Mouse (Mus musculus) lung, postnatal 0 days (tissue): Measurements from ENCODE around the gene Rpl3l. TPM values are rescaled to one million over a fixed set of nuclear protein-coding genes. Genes with fewer than 3 reads are reported as not detected.
A peak's percentile ranks its signal among the peaks of the same experiment; 100 is the strongest.

Source experiments
- ATAC-seq: fragments of 200-750 bp; cut with Nextera tagmentation; 2 replicates; pipeline ENCODE4 v1.8.0; 2017; ENCODE audit warnings: moderate library complexity
- DNase-seq: peaks from one replicate; pipeline ENCODE4 v3.0.0-alpha.2; 2016; ENCODE audit warnings: low spot score
- H3K27ac ChIP-seq: fragments of 300-500 bp; sonication (generic); 2 replicates; pipeline ENCODE4 v1.5.1; 2014; ENCODE audit warnings: antibody characterized with exemption, mild to moderate bottlenecking, low read length, mixed read lengths
- H3K27me3 ChIP-seq: fragments of 300-500 bp; sonication (generic); replicated peaks from 2 replicates; pipeline ENCODE4 v1.6.1; 2014; ENCODE audit warnings: low read length, mixed read lengths; ENCODE audit not compliant: insufficient read depth
- H3K36me3 ChIP-seq: fragments of 300-500 bp; sonication (generic); 2 replicates; pipeline ENCODE4 v1.6.1; 2014; ENCODE audit warnings: low read length, mixed read lengths; ENCODE audit not compliant: insufficient read depth
- H3K4me1 ChIP-seq: fragments of 300-500 bp; sonication (generic); 2 replicates; pipeline ENCODE4 v1.6.1; 2014; ENCODE audit warnings: antibody characterized with exemption, low read depth, low read length, mixed read lengths; ENCODE audit not compliant: insufficient read depth
- H3K4me2 ChIP-seq: fragments of 300-500 bp; sonication (generic); replicated peaks from 2 replicates; pipeline ENCODE4 v1.6.1; 2014; ENCODE audit warnings: low read depth, mild to moderate bottlenecking, low read length, moderate library complexity, mixed read lengths
- H3K4me3 ChIP-seq: fragments of 300-500 bp; sonication (generic); 2 replicates; pipeline ENCODE4 v1.5.1; 2014; ENCODE audit warnings: low read depth, low read length
- H3K9ac ChIP-seq: fragments of 300-500 bp; sonication (generic); replicated peaks from 2 replicates; pipeline ENCODE4 v1.6.1; 2014; ENCODE audit warnings: low read depth, mild to moderate bottlenecking
- H3K9me3 ChIP-seq: fragments of 300-500 bp; sonication (generic); 2 replicates; pipeline ENCODE4 v1.6.1; 2016; ENCODE audit warnings: low read length, mixed read lengths
- CTCF ChIP-seq: IDR thresholded peaks from 2 replicates; pipeline ENCODE4 v1.5.1; 2016; ENCODE audit warnings: antibody characterized with exemption, mild to moderate bottlenecking
- EP300 ChIP-seq: IDR thresholded peaks from 2 replicates; pipeline ENCODE4 v1.6.1; 2016; ENCODE audit warnings: antibody characterized with exemption, mild to moderate bottlenecking, control low read depth
- WGBS: fragments of 180-500 bp; shearing (Covaris S2); extraction: QIAGEN DNeasy Blood & Tissue Kit; methylation state at CpG from one replicate; pipeline ENCODE4 v1.1.7; 2014; 5-methylcytosine and 5-hydroxymethylcytosine counted together
- polyA plus RNA-seq: library from polyadenylated mRNA; unstranded; fragments of >200 nt; fragmentation: Nextera tagmentation; extraction: Ambion mirVana; gene quantifications from 2 replicates; pipeline ENCODE4 v1.2.1, GENCODE M21; 2015

The Rpl3l gene
- polyA plus RNA-seq, 1 experiment from 2014 or later, result 0.19 TPM

DNA sequence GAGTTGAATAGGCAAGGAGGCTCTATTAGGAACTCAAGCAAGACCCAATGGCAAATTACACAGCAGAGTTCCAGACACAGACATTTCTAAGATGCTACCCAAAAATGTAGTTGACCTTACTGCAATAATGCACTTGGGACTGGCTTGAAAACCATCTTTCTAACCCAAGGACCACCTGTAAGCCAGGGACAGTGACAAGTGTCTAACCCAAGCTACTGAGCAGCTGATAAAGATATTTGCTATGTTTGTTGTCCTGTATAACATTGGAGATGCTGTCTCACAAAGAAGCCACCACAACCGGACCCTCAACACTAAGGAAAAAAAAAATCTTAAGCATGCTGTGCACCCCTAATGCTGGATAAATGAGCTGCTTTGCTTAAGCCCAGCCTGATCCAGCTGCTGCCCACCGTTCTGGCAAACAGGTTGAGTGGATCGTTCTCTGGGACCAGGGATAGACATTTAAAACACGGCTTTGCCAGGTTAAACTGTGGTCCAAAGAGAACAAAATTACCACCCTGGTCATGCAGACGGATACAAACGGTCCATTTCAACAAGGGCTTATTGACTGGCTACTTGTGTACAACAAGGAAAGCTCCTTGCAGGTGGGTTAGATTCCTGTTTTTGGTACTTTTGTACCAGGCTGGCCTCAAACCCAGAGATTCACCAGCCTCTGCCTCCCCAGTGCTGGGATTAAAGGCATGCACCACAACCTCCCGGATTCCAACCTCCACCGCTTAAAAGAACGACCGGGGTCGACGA, 4.3 kb upstream of the Rpl3l start:
- Histone ChIP-seq H3K4me2 (peak overlapping the region; percentile 91), H3K4me3 (peak overlapping the region; percentile 62), H3K27ac (peak overlapping the region; percentile 86), H3K9me3 (no peaks in the 10 kb centered on the region), H3K36me3 (peaks cover 11% of the 10 kb centered on the region; the same call in 1 of the 2 replicates), H3K4me1 (peaks cover 10% of the 10 kb centered on the region; the same call in 1 of the 2 replicates), H3K9ac (peak overlapping the region; percentile 92), H3K27me3 (no peaks in the 10 kb centered on the region)
- TF ChIP-seq EP300, result no peak
- TF ChIP-seq CTCF, result no peak
- 3% methylated on average over 12 of the region's 12 CpGs for WGBS
- DNase-seq (no peak), ATAC-seq (no peak)

GRCm38 (mm10) chr17:24723881-24724180, 3.8 kb upstream of the Rpl3l start:
- Histone ChIP-seq H3K9ac (peak overlapping the region; percentile 92), H3K4me3 (peak overlapping the region; percentile 62), H3K36me3 (peaks cover 11% of the 10 kb centered on the region; the same call in 1 of the 2 replicates), H3K27ac (peak overlapping the region; percentile 86), H3K4me2 (peak overlapping the region; percentile 91), H3K27me3 (no peaks in the 10 kb centered on the region), H3K9me3 (no peaks in the 10 kb centered on the region), H3K4me1 (peaks cover 9% of the 10 kb centered on the region; the same call in 1 of the 2 replicates)
- peak; percentile 25 for DNase-seq
- 0% methylated on average over 15 of the region's 15 CpGs for WGBS
- TF ChIP-seq EP300 (no peak), CTCF (no peak)
- ATAC-seq, result no peak

DNA sequence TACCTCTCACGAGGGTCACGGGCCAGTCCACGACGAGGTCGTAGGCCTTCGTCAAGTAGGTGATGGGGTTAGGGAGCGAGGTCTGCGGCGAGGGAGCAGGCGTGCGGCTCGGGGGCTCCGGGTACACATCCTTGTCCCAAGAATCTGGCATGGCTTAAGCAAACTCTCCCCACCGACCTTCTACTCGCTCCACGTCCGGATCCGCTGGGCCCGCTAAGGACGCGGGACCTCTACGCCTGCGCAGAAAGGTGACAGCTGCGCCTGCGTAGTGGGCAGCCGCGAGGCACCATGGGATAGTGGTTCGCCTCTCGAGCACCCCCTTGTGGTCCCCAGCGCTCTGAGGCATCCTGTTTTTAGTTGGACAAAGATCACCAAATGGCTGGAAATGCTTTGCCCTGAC, 3.4 kb upstream of the Rpl3l start, which contains the start of gene Ndufb10:
Gene Ndufb10, minus strand, starts transcription at position 295 of the 400 bp plus-strand sequence.
- no peaks in the 10 kb centered on the region for H3K9me3 ChIP-seq
- peak within 1 kb of the TSS; percentile 62 for H3K4me3 ChIP-seq
- H3K27me3 ChIP-seq, result no peaks in the 10 kb centered on the region
- DNase-seq (peak; percentile 97), ATAC-seq (peak; percentile 73)
- H3K9ac ChIP-seq, result peak within 1 kb of the TSS; percentile 92
- WGBS, result under 1% methylated on average over 30 of the region's 30 CpGs
- H3K4me2 ChIP-seq, result peak within 1 kb of the TSS; percentile 91
- H3K36me3 ChIP-seq, result peaks cover 11% of the 10 kb centered on the region; the same call in 1 of the 2 replicates
- H3K27ac ChIP-seq, result peak within 1 kb of the TSS; percentile 86
- TF ChIP-seq CTCF, result peak; percentile 99
- no peak for TF ChIP-seq EP300
- H3K4me1 ChIP-seq, result peaks cover 7% of the 10 kb centered on the region; the same call in 1 of the 2 replicates

DNA sequence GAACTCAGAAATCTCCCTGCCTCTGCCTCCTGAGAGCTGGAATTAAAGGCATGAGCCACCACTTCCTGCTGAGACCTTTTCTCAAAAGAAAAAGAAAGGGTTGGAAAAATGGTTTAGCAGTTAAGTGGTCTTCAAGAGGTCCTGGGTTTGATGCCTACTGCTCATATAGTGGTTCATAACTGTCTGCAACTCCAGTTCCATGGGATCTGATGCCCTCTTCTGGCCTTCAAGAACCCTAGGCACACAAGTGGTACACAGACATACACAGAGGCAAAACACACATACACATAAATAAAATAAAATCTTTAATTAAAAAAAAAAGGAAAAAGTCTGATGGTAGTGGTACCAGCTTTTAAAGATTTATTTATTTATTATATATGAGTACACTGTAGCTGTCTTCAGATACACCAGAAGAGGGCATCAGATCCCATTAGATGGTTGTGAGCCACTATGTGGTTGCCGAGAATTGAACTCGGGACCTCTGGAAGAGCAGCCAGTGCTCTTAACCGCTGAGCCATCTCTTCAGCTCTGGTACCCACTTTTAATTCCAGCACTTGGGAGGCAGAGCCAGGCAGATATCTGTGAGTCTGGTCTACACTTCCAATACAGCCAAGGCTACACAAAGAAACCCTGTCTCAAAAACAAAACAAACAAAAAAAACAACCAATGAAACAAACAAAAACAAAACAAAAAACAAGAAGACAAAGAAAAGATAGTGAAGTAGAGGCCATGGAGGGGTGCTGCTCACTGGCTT, 1.8 kb upstream of the Rpl3l start:
- 71% methylated on average over 3 of the region's 3 CpGs for WGBS
- DNase-seq, result no peak
- Histone ChIP-seq H3K4me1 (peaks cover 7% of the 10 kb centered on the region; the same call in 1 of the 2 replicates), H3K4me2 (no peak overlapping the region), H3K4me3 (no peak overlapping the region), H3K9me3 (no peaks in the 10 kb centered on the region), H3K27me3 (no peaks in the 10 kb centered on the region), H3K9ac (no peak overlapping the region), H3K36me3 (peaks cover 11% of the 10 kb centered on the region; the same call in 1 of the 2 replicates), H3K27ac (no peak overlapping the region)
- ATAC-seq, result no peak
- TF ChIP-seq CTCF (no peak), EP300 (no peak)

DNA sequence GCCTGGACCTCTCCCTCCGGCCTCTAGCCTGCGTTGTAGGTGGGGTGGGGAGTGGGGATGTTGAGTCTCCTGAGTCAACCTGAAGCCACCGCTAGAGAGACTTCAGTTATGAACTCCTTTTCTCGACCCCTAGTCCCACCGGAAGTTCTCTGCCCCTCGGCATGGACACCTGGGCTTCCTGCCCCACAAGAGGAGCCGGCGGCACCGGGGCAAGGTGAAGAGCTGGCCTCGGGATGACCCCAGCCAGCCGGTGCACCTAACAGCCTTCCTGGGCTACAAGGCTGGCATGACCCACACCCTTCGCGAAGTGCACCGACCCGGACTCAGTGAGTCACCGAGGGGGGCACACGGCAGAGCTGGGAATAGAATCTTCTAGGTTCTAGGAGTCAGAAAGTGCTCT, 564 bp downstream of the Rpl3l start:
- Histone ChIP-seq H3K4me2 (no peak overlapping the region), H3K27me3 (no peaks in the 10 kb centered on the region), H3K36me3 (no peaks in the 10 kb centered on the region), H3K9me3 (no peaks in the 10 kb centered on the region), H3K4me3 (no peak overlapping the region), H3K4me1 (peaks cover 5% of the 10 kb centered on the region; the same call in 1 of the 2 replicates), H3K27ac (no peak overlapping the region), H3K9ac (no peak overlapping the region)
- ATAC-seq, result no peak
- TF ChIP-seq EP300, result no peak
- TF ChIP-seq CTCF, result no peak
- WGBS, result 60% methylated on average over 17 of the region's 17 CpGs
- no peak for DNase-seq

GRCm38 (mm10) chr17:24729067-24729466, 1.4 kb downstream of the Rpl3l start:
- Histone ChIP-seq H3K4me2 (no peak overlapping the region), H3K9me3 (no peaks in the 10 kb centered on the region), H3K4me1 (no peaks in the 10 kb centered on the region), H3K27ac (no peak overlapping the region), H3K27me3 (no peaks in the 10 kb centered on the region), H3K4me3 (no peak overlapping the region), H3K9ac (no peak overlapping the region), H3K36me3 (no peaks in the 10 kb centered on the region)
- no peak for DNase-seq
- ATAC-seq, result no peak
- WGBS, result 60% methylated on average over 6 of the region's 6 CpGs
- TF ChIP-seq EP300, result no peak
- no peak for TF ChIP-seq CTCF
